Mouse (Mus musculus): ENCODE measurements around the gene Gm32742. TPM values are rescaled to one million over a fixed set of nuclear protein-coding genes. Genes with fewer than 3 reads are reported as not detected.
A peak's percentile ranks its signal among the peaks of the same experiment; 100 is the strongest.

Gene Gm32742
- polyA plus RNA-seq, 1 experiment from 2014 or later = 0.11 TPM

DNA sequence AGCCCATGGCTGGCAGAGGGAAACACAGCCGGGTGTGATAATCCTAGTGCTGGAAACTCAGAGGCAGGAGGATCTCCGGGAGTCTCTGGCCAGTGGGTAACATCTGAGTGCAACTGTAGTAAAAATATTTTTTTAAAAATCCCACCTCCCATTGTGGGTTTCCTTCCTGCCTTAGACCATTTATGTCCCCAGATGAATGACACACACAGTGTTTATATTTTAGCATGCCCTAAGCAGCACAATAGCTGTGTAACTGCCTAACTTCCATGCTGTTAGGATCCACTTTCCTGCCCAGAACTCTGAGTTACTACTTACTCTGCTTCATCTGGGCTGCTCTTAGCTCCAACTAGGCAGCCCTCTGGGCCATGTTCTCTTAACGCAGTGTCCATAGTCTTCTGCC, 25.3 kb upstream of the Gm32742 start:
- no peak overlapping the region for H3K9ac ChIP-seq (replicated peaks; ENCODE audit: low read depth)
- no peak overlapping the region for H3K4me3 ChIP-seq (ENCODE audit: low read depth, low read length)
- H3K9me3 ChIP-seq (ENCODE audit: low read length) = no peaks in the 10 kb centered on the region
- WGBS = 63% methylated on average over 3 of the region's 3 CpGs
- ATAC-seq = peak; percentile 53
- H3K36me3 ChIP-seq (ENCODE audit: insufficient read depth, low read length) = no peaks in the 10 kb centered on the region
- TF ChIP-seq EP300 (IDR thresholded peaks at IDR 0.05) = peak; percentile 42; the same call in 1 of the 2 replicates
- TF ChIP-seq CTCF (IDR thresholded peaks at IDR 0.05) = no peak
- peak; percentile 33 for DNase-seq (ENCODE audit: low spot score)
- no peaks in the 10 kb centered on the region for H3K27me3 ChIP-seq (replicated peaks; ENCODE audit: insufficient read depth, low read length)
- H3K4me1 ChIP-seq (ENCODE audit: insufficient read depth, low read depth, low read length) = no peaks in the 10 kb centered on the region
- no peak overlapping the region for H3K27ac ChIP-seq (ENCODE audit: low read length)
- H3K4me2 ChIP-seq (replicated peaks; ENCODE audit: low read depth, low read length) = no peak overlapping the region

DNA sequence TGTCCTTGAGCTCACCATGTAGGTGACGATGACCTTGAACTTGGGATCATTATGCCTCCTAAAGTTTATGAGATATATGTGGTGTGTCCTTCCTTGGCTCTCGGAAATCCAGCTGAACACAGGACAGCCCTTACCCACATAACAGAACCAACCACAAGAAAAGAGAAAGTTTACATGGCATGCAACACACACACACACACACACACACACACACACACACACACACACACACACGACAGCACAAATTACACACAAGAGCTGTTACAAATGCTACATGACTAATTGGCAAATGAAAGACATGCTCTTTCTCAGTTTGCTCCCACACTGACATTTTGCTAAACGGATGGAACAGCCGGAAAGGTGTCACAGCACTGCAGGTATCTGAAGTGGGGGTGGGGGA, 20.6 kb upstream of the Gm32742 start:
- WGBS = 62% methylated on average over 5 of the region's 5 CpGs
- Histone ChIP-seq H3K4me2 (replicated peaks; ENCODE audit: low read depth, low read length) (no peak overlapping the region), H3K9ac (replicated peaks; ENCODE audit: low read depth) (no peak overlapping the region), H3K27me3 (replicated peaks; ENCODE audit: insufficient read depth, low read length) (no peaks in the 10 kb centered on the region), H3K27ac (ENCODE audit: low read length) (no peak overlapping the region), H3K4me3 (ENCODE audit: low read depth, low read length) (no peak overlapping the region), H3K9me3 (ENCODE audit: low read length) (no peaks in the 10 kb centered on the region), H3K4me1 (ENCODE audit: insufficient read depth, low read depth, low read length) (no peaks in the 10 kb centered on the region), H3K36me3 (ENCODE audit: insufficient read depth, low read length) (no peaks in the 10 kb centered on the region)
- TF ChIP-seq EP300 (IDR thresholded peaks at IDR 0.05) (no peak), CTCF (IDR thresholded peaks at IDR 0.05) (no peak)
- no peak for ATAC-seq
- DNase-seq (ENCODE audit: low spot score) = no peak

DNA sequence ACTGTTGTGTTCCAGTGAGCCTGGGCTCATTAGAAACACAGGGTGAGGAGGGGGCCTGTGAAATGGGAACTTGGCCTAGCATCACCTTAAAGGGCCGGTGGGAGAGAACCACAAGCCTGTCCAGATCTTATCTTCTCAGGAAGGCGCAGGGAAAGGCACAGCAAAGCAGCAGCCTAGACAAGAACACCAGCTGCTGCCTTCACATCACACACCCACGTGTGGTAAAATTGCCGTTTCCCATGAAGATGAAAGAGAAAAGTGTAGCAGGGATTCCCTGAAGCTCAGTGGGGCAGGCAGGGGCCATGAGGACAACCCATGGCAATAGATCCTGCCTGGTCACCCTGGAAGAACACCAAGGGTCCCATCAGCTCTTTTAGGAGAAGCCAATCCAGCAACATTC, 20.1 kb upstream of the Gm32742 start:
- DNase-seq (ENCODE audit: low spot score) (no peak), ATAC-seq (no peak)
- TF ChIP-seq EP300 (IDR thresholded peaks at IDR 0.05) (no peak), CTCF (IDR thresholded peaks at IDR 0.05) (no peak)
- WGBS = 60% methylated on average over 4 of the region's 4 CpGs
- no peak overlapping the region for H3K4me3 ChIP-seq (ENCODE audit: low read depth, low read length)
- H3K27me3 ChIP-seq (replicated peaks; ENCODE audit: insufficient read depth, low read length) = no peaks in the 10 kb centered on the region
- H3K4me2 ChIP-seq (replicated peaks; ENCODE audit: low read depth, low read length) = no peak overlapping the region
- H3K9me3 ChIP-seq (ENCODE audit: low read length) = no peaks in the 10 kb centered on the region
- no peaks in the 10 kb centered on the region for H3K4me1 ChIP-seq (ENCODE audit: insufficient read depth, low read depth, low read length)
- no peaks in the 10 kb centered on the region for H3K36me3 ChIP-seq (ENCODE audit: insufficient read depth, low read length)
- no peak overlapping the region for H3K27ac ChIP-seq (ENCODE audit: low read length)
- no peak overlapping the region for H3K9ac ChIP-seq (replicated peaks; ENCODE audit: low read depth)

DNA sequence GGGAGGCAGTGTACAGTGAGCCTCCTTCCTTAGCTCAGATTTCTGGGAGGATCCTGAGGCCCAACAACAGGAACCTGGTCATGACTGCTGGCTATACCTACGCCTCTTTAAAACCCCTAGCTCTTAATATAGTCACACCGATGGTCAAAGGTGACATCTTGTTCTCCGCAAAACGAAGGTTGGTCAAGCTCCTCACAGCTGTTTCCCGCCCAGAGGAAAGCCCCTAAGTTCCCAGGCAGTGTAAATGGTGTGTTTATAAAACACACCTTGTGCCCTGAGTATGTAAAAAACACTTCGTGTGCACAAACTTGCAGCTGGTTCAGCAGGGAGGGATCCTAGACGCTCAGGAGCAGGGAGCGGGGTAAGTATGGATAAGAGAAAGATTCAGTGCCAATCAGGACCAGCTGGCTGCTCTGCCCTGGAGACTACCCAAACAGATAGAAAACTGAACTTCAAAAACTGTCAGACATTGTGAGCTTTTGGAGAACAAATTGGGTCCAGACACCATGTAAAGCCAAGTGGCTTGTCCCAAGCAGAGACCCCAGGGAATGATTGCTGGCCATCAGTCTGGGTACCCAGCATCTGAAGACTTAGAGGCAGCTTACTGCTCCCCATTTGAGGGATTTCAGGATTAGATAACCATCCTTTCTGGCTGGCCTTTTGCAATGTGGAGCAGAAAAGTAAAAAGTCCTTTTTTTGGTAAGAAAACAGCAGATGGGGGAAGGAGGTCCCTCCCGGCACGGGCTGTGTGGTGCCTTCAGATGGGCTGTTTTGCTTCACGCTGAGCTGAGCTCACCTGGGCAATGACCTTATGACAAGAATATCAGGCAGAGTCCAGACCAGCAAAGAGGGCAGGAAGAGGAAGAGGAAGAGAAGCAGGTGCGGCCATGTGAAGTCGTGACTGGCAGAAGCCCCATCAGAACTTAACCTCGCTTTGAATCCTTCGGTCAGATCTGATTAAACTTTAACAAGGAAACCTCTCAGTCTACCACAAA, 17.7 kb upstream of the Gm32742 start:
- WGBS = 72% methylated on average over 15 of the region's 15 CpGs
- TF ChIP-seq CTCF (IDR thresholded peaks at IDR 0.05) (no peak), EP300 (IDR thresholded peaks at IDR 0.05) (no peak)
- Histone ChIP-seq H3K27ac (ENCODE audit: low read length) (no peak overlapping the region), H3K36me3 (ENCODE audit: insufficient read depth, low read length) (no peaks in the 10 kb centered on the region), H3K9me3 (ENCODE audit: low read length) (no peaks in the 10 kb centered on the region), H3K9ac (replicated peaks; ENCODE audit: low read depth) (no peak overlapping the region), H3K4me1 (ENCODE audit: insufficient read depth, low read depth, low read length) (no peaks in the 10 kb centered on the region), H3K27me3 (replicated peaks; ENCODE audit: insufficient read depth, low read length) (no peaks in the 10 kb centered on the region), H3K4me2 (replicated peaks; ENCODE audit: low read depth, low read length) (no peak overlapping the region), H3K4me3 (ENCODE audit: low read depth, low read length) (no peak overlapping the region)
- ATAC-seq = no peak
- DNase-seq (ENCODE audit: low spot score) = no peak

DNA sequence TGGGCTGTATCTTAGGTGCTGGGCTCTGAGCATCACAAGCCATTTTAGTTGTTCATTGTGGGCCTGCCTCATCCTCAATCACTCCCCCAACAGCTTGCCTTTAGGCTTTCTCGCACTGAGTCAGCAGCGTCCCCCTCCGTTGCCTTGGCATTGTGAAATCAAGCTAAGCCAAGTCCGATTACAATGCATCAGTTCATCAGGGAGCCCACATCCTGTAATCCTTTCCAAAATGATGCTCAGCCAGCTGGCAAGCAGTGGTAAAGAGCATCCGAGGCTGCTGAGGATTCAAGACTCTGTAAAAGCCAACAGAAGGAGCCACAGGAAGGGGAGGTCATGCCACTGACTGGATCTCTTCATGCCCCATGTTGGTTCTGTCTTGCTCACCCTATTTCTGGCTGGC, 15.3 kb upstream of the Gm32742 start:
- Histone ChIP-seq H3K4me2 (replicated peaks; ENCODE audit: low read depth, low read length) (no peak overlapping the region), H3K9ac (replicated peaks; ENCODE audit: low read depth) (no peak overlapping the region), H3K27me3 (replicated peaks; ENCODE audit: insufficient read depth, low read length) (no peaks in the 10 kb centered on the region), H3K9me3 (ENCODE audit: low read length) (no peaks in the 10 kb centered on the region), H3K4me3 (ENCODE audit: low read depth, low read length) (no peak overlapping the region), H3K27ac (ENCODE audit: low read length) (no peak overlapping the region), H3K4me1 (ENCODE audit: insufficient read depth, low read depth, low read length) (no peaks in the 10 kb centered on the region), H3K36me3 (ENCODE audit: insufficient read depth, low read length) (no peaks in the 10 kb centered on the region)
- no peak for TF ChIP-seq EP300 (IDR thresholded peaks at IDR 0.05)
- no peak for TF ChIP-seq CTCF (IDR thresholded peaks at IDR 0.05)
- DNase-seq (ENCODE audit: low spot score) = peak; percentile 55
- 57% methylated on average over 5 of the region's 5 CpGs for WGBS
- peak; percentile 56 for ATAC-seq

DNA sequence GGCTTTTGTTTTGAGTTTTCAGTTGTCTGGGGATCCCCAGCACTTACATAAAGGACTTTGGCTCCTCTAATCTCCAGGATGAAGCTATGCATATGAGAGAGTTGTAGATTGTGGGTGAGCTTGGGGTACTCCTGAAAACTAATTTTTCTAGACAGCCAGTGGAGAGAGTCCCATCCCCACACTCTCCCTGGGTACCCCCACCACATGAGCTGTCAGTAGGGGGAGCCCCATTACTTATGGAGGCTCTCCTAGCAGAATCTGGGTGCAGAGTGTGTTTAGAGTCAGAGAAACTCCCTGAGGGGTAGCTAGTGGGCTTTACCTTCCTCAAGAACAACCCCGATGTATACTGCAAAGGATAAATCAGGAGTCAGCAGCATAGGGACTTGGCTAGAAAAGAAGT, 13.0 kb upstream of the Gm32742 start:
- H3K9ac ChIP-seq (replicated peaks; ENCODE audit: low read depth) = no peak overlapping the region
- H3K4me1 ChIP-seq (ENCODE audit: insufficient read depth, low read depth, low read length) = no peaks in the 10 kb centered on the region
- TF ChIP-seq EP300 (IDR thresholded peaks at IDR 0.05) (no peak), CTCF (IDR thresholded peaks at IDR 0.05) (peak; percentile 27; the same call in 1 of the 2 replicates)
- no peaks in the 10 kb centered on the region for H3K27me3 ChIP-seq (replicated peaks; ENCODE audit: insufficient read depth, low read length)
- ATAC-seq (no peak), DNase-seq (ENCODE audit: low spot score) (no peak)
- no peak overlapping the region for H3K4me3 ChIP-seq (ENCODE audit: low read depth, low read length)
- no peak overlapping the region for H3K27ac ChIP-seq (ENCODE audit: low read length)
- no peaks in the 10 kb centered on the region for H3K9me3 ChIP-seq (ENCODE audit: low read length)
- WGBS = 83% methylated on average over 1 of the region's 1 CpGs
- H3K36me3 ChIP-seq (ENCODE audit: insufficient read depth, low read length) = no peaks in the 10 kb centered on the region
- no peak overlapping the region for H3K4me2 ChIP-seq (replicated peaks; ENCODE audit: low read depth, low read length)
